Mouse (Mus musculus) embryo, embryonic 9.5 days (tissue): ENCODE results near the gene Suox.
"Not testable (repeated sequence)": the region's sequence is repeated elsewhere in the genome, so short reads cannot be mapped to it uniquely, and the experiment has no call there.

Experiments used
- DNase-seq: peaks from one replicate; pipeline ENCODE4 v3.0.0-alpha.2; 2017; ENCODE audit errors: extremely low spot score

Suox gene

DNA sequence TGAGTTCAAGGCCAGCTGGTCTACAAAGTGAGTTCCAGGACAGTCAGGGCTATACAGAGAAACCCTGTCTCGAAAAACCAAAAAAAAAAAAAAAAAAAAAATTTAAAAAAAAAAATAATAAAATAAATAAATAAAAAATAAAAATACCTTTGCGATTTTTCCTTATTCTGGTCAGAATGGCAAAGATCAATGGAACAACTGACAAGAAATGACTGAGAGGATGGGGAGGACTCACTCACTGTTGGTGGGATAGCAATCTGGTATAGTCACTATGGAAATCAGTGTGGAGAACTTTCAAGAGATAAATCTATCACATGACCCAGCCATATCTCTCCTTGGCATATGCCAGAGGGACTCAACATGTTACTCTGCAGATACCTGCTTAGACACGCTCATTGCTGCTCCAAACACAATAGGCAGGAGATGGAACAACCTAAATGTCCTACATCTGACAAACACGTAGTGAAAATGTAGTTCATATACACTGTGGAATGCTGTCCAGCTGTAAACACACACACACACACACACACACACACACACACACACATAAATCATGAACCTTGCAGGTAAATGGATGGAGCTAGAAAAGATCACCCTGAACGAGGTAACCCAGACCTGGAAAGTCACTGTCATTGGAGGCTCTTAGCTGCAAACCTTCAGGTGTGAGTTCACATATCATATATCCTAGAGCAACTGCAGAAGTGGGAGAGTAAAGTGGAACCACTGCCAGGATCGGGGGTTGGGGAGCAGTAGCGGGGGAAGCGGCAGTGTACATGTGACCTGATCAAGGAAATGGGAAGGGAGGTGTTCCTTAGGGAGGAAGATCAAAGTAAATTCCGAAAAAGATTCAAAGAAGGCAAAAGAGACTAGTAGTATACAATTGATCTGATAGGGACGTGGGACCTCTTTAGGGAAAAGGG, 46.2 kb downstream of the Suox start:
- no peak for DNase-seq

GRCm38 (mm10) chr10:128626311-128627310, 47.3 kb downstream of the Suox start, which contains the start of gene Rps26:
TSS of gene Rps26 (minus strand) at chr10:128626747.
- DNase-seq, result peak; percentile 91

GRCm38 (mm10) chr10:128625287-128625894, 48.5 kb downstream of the Suox start:
- DNase-seq, result no peak

DNA sequence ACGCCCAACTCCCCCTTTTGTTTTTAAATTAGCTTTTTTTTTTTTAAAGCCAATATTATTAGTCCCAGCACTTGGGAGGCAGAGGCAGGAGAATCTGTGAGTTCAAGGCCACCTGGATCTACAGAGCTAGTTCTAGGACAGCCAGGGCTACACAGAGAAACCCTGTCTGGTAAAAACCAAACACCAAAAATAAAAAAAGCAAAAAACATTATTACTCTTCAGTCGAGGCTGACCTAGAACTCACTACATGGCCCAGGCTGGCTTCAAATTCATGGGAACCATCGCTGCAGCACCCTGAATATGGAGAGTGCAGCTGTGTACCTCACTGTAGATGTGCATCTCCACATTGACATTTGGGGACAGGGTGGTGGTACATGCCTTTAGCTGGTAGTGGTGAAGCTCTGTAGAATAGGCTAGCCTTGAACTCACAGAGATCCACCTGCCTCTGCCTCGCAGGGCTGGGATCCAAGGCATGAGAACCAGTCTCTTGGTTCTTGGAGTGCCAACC, 50.7 kb downstream of the Suox start:
- DNase-seq, result not testable (repeated sequence)

- DNase-seq, result no peak
These were observed 51.2 kb downstream of the Suox start for GRCm38 (mm10) chr10:128622702-128623101.

- no peak for DNase-seq
These were observed 51.8 kb downstream of the Suox start for GRCm38 (mm10) chr10:128621986-128622520.

- no peak for DNase-seq
These were observed 53.6 kb downstream of the Suox start for GRCm38 (mm10) chr10:128620241-128620640.
